Mouse (Mus musculus) left cerebral cortex, adult 6 months (tissue): Measurements from ENCODE around the gene Prss41. TPM values are rescaled to one million over a fixed set of nuclear protein-coding genes. Genes with fewer than 3 reads are reported as not detected.

Source experiments
- long read RNA-seq, 2 experiments: library from polyadenylated mRNA; unstranded; transcript quantifications; one replicate each; pipeline ENCODE4 v2.0.0; 2019 to 2020
- polyA plus RNA-seq: library from polyadenylated mRNA; unstranded; fragments of <200 nt; fragmentation: Nextera tagmentation; gene quantifications from 2 replicates; pipeline ENCODE4 v1.2.3, GENCODE M21; 2021

Prss41 gene
- 0.11 and 0.18 TPM in 2 replicates for polyA plus RNA-seq
- long read RNA-seq, experiment 1: 0 reads
- long read RNA-seq, experiment 2: 0 reads

DNA sequence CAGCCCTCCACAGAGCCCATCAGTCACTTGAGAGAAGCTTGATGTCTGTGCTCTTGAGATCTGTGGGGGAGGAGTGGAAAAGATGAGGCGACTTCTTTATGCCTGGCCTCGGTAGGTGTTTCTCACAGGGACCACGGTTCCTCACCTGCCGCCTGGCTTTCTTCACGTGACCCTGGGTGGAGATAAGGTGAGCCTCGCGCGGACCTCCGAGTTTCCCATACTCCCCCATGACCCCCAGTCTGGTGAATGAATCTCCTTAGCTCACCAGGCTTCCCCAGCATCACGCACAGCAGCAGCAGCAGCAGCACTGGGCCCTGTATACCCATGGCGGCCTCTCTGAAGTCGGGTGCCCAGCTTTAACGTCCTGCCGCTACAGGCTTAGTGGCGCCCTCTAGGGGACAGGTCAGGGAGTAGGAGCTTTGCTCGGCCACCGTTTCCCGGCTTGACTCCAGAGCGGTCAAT is at the start of gene Prss41, which contains the start of gene Prss32:
TSS of gene Prss41 (minus strand) at position 361 of the 462 bp plus-strand sequence.
TSS of gene Prss32 (plus strand) at position 44 of the 462 bp plus-strand sequence.

DNA sequence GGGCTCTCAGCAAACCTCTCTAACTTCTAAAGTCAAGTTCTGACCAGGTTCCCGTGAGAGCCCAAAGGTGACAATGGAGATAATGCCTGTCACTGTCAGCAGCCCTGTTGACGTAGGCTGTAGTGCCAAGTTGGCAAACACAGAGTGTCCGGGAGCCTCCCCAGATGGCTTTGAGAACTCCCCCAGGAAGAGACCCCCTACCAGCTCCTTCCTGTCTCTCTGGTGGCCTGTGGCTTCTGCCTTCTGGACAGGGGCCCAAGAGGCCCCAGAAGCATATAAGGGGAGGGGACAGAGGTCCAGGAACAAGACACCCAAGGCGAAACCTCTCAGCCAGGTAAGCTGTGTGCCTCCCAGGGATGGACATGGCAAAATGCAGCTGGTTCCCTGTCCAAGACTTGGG is 36.6 kb upstream of the Prss41 start, which contains the start of the genes Dcpp1 and Dcpp2:
TSS of gene Dcpp1 (plus strand) at position 301 of the 400 bp plus-strand sequence.
TSS of gene Dcpp2 (plus strand) at position 305 of the 400 bp plus-strand sequence.

DNA sequence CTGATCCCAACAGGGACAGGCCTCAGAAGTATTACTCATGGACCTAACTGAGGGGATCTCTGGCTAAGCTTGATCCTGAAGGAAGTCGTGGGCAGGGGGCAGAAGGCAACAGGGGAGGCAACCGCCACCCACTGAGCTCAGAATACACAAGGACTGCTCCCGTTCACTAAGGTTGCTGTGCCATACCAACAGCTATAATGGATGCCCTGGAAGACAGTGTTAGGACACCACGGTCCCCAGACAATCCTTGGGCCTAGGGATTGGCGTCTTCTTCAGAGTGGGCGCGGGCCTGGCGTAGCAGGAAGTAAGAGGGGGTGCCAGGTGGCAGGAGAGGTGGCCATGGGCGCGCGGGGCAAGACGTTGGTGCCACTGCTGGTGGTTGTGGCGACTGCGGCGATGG is 23.8 kb upstream of the Prss41 start, which contains the start of gene Prss21:
TSS of gene Prss21 (plus strand) at position 301 of the 400 bp plus-strand sequence.

DNA sequence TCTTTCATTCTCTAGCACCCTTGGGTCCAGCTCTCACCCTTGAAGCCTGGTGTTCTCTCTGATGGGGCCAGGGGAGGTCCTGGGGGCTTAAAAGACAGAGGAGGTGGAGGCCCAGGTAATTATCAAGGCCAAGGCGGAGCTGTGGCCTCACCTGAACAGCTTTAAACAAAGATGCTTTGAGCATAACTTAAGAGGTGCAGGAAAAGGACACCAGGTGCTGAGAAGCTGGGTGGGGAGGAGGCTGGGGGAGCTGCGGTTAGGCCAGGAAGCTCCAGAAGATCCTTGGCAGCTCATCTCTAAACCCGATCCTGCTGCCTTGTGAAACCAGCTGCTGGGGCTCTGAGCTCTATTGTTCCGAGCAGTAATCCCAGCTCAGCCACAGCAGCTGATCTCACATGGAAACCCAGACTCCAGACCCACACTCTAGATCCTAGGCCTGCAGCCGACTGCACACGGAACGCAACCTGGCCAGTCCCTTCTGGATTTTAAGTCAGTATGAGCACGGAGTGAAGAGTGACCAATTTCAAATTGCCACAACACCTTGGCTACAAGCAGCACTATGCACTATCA is 7.9 kb downstream of the Prss41 start, which contains the start of gene Prss33:
TSS of gene Prss33 (minus strand) at position 51 of the 570 bp plus-strand sequence.

DNA sequence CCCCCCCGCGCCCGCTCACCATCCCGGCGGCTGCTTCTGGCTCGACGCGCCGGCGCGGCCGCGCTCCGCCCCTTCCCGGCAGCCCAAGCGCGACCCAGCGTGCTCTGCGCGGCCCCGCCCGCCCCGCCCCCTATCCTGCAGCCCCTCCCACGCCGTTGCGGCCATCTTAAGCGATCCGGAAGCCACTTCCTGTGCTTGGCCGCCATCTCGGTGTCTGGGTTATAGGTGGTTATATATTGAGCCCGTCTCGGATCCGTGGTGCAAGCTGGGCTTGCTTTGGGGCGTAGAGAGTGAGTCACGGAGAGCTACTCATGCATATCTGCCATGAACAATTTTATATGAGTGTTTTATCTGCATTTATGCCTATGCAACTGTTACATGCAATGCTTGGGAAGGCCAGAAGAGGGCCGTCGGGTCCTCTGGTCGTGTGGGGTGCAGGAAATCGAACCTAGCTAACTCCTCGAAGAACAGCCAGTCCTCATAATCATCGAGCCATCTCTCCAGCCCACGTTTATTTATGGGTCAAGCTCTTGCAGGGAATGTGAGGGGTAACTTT is 14.8 kb downstream of the Prss41 start, which contains the start of gene Elob:
TSS of gene Elob (minus strand) at position 73 of the 556 bp plus-strand sequence.

DNA sequence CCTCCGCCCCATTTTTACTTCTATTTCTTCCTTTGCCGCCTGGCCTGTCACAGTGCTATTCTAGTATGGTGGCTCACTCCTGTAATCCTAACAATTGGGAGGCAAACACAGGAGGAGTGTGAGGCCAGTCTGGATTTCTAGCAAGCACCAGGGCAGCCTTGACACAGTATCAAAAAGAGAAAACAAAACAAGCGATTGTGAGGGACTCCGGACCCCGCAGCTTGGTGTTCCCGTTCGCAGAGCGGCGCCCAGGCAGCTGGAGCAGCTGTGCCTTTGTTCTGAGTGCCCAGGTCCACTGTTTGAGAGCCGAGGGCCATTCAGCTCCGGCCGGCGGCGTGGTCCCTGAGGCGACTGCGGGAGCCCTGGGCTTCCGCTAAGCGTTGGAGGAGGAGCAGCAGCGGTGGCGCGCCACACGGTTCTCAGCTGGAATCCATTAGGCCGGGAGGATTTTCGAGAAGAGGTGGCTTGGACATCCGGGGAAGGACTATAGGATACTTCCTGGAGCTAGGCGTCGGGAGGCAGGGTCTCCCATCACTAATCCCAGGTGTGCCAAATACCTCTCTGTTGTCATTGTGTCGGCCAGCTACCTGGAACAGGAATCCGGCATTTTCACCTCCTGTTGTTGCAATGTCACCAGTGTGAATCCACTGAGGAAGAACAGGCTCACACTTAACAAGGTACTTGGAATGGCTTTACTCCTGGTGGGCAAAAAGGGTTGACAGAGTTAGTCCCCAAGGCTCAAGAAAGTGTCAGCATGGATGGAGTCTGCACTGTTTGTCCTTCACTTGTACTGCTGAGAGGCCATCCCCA is 53.5 kb downstream of the Prss41 start, which contains the start of gene Srrm2:
TSS of gene Srrm2 (plus strand) at position 264 of the 810 bp plus-strand sequence.

Other genes starting within 250 kb of the Prss41 start
- 14.4 TPM in 2 replicates for gene Zfp13, start 244.7 kb downstream of the Prss41 start, polyA plus RNA-seq
- 0.06 TPM in 1 of 2 replicates, not detected in the other for gene Zscan10, start 243.3 kb downstream of the Prss41 start, polyA plus RNA-seq
- gene Mmp25, start 198.9 kb downstream of the Prss41 start, polyA plus RNA-seq: 0.03 and 0.06 TPM in 2 replicates
- not detected in 2 replicates for gene Bicdl2, start 183.7 kb downstream of the Prss41 start, polyA plus RNA-seq
- gene Hcfc1r1, start 170.6 kb downstream of the Prss41 start, polyA plus RNA-seq: 212 and 288 TPM in 2 replicates
- gene Thoc6, start 170.3 kb downstream of the Prss41 start, polyA plus RNA-seq: 6.0 and 8.1 TPM in 2 replicates
- gene Tnfrsf12a, start 166.7 kb downstream of the Prss41 start, polyA plus RNA-seq: 8.0 and 11.9 TPM in 2 replicates
- gene Cldn6, start 164.9 kb downstream of the Prss41 start, polyA plus RNA-seq: not detected in 2 replicates
- gene Cldn9, start 160.1 kb downstream of the Prss41 start, polyA plus RNA-seq: not detected in 2 replicates
- not detected in 2 replicates for gene 1520401A03Rik, start 121.4 kb downstream of the Prss41 start, polyA plus RNA-seq
- 1.8 and 4.4 TPM in 2 replicates for gene Pkmyt1, start 117.8 kb downstream of the Prss41 start, polyA plus RNA-seq
- 121 and 122 TPM in 2 replicates for gene Paqr4, start 103.3 kb downstream of the Prss41 start, polyA plus RNA-seq
- 1.5 and 2.2 TPM in 2 replicates for gene Kremen2, start 98.3 kb downstream of the Prss41 start, polyA plus RNA-seq
- 294 and 331 TPM in 2 replicates for gene Flywch1, start 72.6 kb downstream of the Prss41 start, polyA plus RNA-seq
- 28.8 and 29.4 TPM in 2 replicates for gene Flywch2, start 58.1 kb downstream of the Prss41 start, polyA plus RNA-seq
- gene Srrm2, start 53.6 kb downstream of the Prss41 start, polyA plus RNA-seq: 120 and 290 TPM in 2 replicates
- 1,419 and 1,447 TPM in 2 replicates for gene Elob, start 15.0 kb downstream of the Prss41 start, polyA plus RNA-seq
- gene Prss33, start 8.1 kb downstream of the Prss41 start, polyA plus RNA-seq: not detected in 2 replicates
- not detected in 2 replicates for gene Prss32, start 317 bp downstream of the Prss41 start, polyA plus RNA-seq
- gene Prss21, start 23.9 kb upstream of the Prss41 start, polyA plus RNA-seq: not detected in 2 replicates
- gene Dcpp1, start 36.7 kb upstream of the Prss41 start, polyA plus RNA-seq: not detected in 2 replicates
- gene Dcpp2, start 36.7 kb upstream of the Prss41 start, polyA plus RNA-seq: not detected in 2 replicates
- gene Dcpp3, start 73.3 kb upstream of the Prss41 start, polyA plus RNA-seq: not detected in 2 replicates
- gene Sbp, start 97.5 kb upstream of the Prss41 start, polyA plus RNA-seq: not detected in 2 replicates
- not detected in 2 replicates for gene Sbpl, start 111.1 kb upstream of the Prss41 start, polyA plus RNA-seq
- 0.21 and 0.48 TPM in 2 replicates for gene Prss30, start 136.4 kb upstream of the Prss41 start, polyA plus RNA-seq
- gene Prss22, start 153.9 kb upstream of the Prss41 start, polyA plus RNA-seq: 3.7 and 5.0 TPM in 2 replicates
- gene Prss27, start 194.0 kb upstream of the Prss41 start, polyA plus RNA-seq: not detected in 2 replicates
- 22.2 and 27.3 TPM in 2 replicates for gene Kctd5, start 229.3 kb upstream of the Prss41 start, polyA plus RNA-seq